Mouse (Mus musculus): ENCODE measurements at regions not wholly inside any gene's neighbourhood (a gene's known extent, or its start where the extent isn't known, plus 50 kb on each side); places are given as distances from the start of the nearest gene placed in this dataset.

DNA sequence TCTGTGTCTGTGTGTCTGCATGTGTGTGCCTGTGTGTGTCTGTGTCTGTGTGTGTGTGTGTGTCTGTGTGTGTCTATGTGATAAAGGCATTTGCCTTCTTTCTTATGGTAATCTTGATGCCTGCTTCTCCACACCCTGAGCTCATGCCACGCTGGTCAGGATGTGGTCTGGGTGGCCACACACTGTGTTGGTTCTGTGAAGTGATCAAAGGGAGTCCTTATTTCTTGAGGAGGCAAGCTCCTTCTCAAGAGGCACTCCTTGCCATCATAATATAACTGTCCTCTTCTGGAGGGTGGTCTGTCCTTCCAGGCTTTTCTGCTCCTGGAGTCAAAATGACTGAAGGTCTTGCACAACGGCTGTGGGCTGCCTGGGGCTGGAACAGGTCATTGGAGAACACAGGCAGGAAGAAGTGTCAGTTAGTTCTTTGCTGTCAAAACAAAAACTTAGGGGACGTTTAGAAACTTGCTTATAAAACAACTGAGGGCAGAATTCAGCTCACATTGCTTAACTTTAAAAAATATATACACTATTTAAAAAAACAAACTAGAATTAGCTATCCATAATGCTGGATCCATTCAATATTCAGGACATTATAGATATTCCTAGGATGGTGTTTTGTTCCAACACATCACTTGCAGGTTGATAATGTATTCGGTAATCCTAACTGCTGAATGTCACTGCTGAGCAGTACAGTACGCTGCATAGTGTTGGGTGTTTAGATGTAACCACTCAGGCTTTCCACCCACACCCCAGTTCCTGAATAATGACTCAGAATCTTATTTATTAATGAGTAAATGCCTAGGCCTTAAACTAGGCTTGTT lies 50.3 kb upstream of the Lta4h start:
- TF ChIP-seq CTCF (IDR thresholded peaks at IDR 0.05; ENCODE audit: control insufficient read depth, insufficient read depth, insufficient read length) (no peak), MYOD1 (IDR thresholded peaks at IDR 0.05; ENCODE audit: control insufficient read depth, insufficient read length, low read depth) (no peak), MAX (IDR thresholded peaks at IDR 0.05) (no peak), FOSL1 (IDR thresholded peaks at IDR 0.05; ENCODE audit: insufficient read depth, low read length, poor library complexity, severe bottlenecking) (no peak), USF1 (IDR thresholded peaks at IDR 0.05; ENCODE audit: low read depth) (no peak), CEBPB (IDR thresholded peaks at IDR 0.05; ENCODE audit: low read depth) (peak; percentile 69)

All from C2C12 (cell line).